Mouse (Mus musculus) heart, adult 10 weeks (tissue): ENCODE data around the gene Olfr203. TPM values are rescaled to one million over a fixed set of nuclear protein-coding genes. Genes with fewer than 3 reads are reported as not detected.

Experiments used
- polyA plus RNA-seq: library from polyadenylated mRNA; stranded (reverse); fragments of 350-450 nt; fragmentation: Illumina TruSeq; extraction: RNeasy Lipid Tissue Mini Kit (QIAGEN cat#74804); gene quantifications from one replicate; pipeline ENCODE4 v1.2.3, GENCODE M21; 2014; ENCODE audit warnings: low read depth, low replicate concordance

Olfr203 gene
- polyA plus RNA-seq, result not detected

GRCm38 (mm10) chr16:59298581-59298980, at the start of gene Olfr203:
Gene Olfr203, plus strand, starts transcription at chr16:59298881.

GRCm38 (mm10) chr16:59272532-59272931, 26.1 kb upstream of the Olfr203 start, which contains the start of gene Olfr201:
Gene Olfr201, minus strand, starts transcription at chr16:59272632.

DNA sequence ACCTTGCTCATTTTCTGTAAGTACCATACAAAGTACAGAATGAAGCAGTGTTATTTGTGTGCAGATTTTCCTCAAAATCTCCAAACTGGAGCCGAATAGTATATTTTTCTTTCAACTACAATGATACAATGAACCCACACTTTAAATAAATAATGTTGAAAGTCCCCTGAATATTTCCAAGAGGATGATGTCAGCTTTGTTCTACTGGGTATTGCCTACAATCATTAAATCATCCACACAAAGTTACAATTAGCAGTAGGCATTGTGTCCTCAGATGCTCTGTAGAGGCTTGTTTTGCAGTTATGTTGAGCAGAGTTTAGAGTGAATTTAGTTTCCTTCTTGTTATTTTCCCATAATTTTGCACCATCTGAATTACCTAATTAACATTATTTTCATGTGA, 12.0 kb upstream of the Olfr203 start, which contains the start of gene Olfr202:
Gene Olfr202, minus strand, starts transcription at position 101 of the 400 bp plus-strand sequence.

GRCm38 (mm10) chr16:59318148-59318547, 19.5 kb downstream of the Olfr203 start, which contains the start of gene Olfr204:
Gene Olfr204, minus strand, starts transcription at chr16:59318248.

GRCm38 (mm10) chr16:59331038-59331437, 32.4 kb downstream of the Olfr203 start, which contains the start of gene Olfr205:
Gene Olfr205, minus strand, starts transcription at chr16:59331138.

GRCm38 (mm10) chr16:59349146-59349545, 50.5 kb downstream of the Olfr203 start, which contains the start of gene Olfr206:
Gene Olfr206, minus strand, starts transcription at chr16:59349246.

Other genes with a start within 250 kb of the Olfr203 start
- not detected for gene Olfr190, start 220.9 kb upstream of the Olfr203 start, polyA plus RNA-seq
- gene Olfr191, start 209.1 kb upstream of the Olfr203 start, polyA plus RNA-seq, result not detected
- gene Olfr193, start 187.0 kb upstream of the Olfr203 start, polyA plus RNA-seq, result not detected
- gene Olfr194, start 177.8 kb upstream of the Olfr203 start, polyA plus RNA-seq, result not detected
- gene Olfr195, start 151.8 kb upstream of the Olfr203 start, polyA plus RNA-seq, result not detected
- not detected for gene Olfr196, start 128.4 kb upstream of the Olfr203 start, polyA plus RNA-seq
- not detected for gene Olfr198, start 95.3 kb upstream of the Olfr203 start, polyA plus RNA-seq
- gene Olfr199, start 79.1 kb upstream of the Olfr203 start, polyA plus RNA-seq, result not detected
- gene Olfr201, start 26.2 kb upstream of the Olfr203 start, polyA plus RNA-seq, result not detected
- gene Olfr202, start 12.1 kb upstream of the Olfr203 start, polyA plus RNA-seq, result not detected
- gene Olfr204, start 19.4 kb downstream of the Olfr203 start, polyA plus RNA-seq, result not detected
- gene Olfr205, start 32.3 kb downstream of the Olfr203 start, polyA plus RNA-seq, result not detected
- gene Olfr206, start 50.4 kb downstream of the Olfr203 start, polyA plus RNA-seq, result not detected
- gene Olfr209, start 65.1 kb downstream of the Olfr203 start, polyA plus RNA-seq, result not detected
- gene Gabrr3, start 108.5 kb downstream of the Olfr203 start, polyA plus RNA-seq, result not detected
- 25.6 TPM for gene Riox2, start 172.9 kb downstream of the Olfr203 start, polyA plus RNA-seq